Mouse (Mus musculus) stomach, embryonic 15.5 days (tissue): ENCODE measurements at regions not wholly inside any gene's neighbourhood (a gene's known extent, or its start where the extent isn't known, plus 50 kb on each side); places are given as distances from the start of the nearest gene placed in this dataset.
A peak's percentile ranks its signal among the peaks of the same experiment; 100 is the strongest.

Source experiments
- ATAC-seq: fragments of 200-750 bp; cut with Nextera tagmentation; 2 replicates; pipeline ENCODE4 v1.8.0; 2017; ENCODE audit warnings: low read depth, moderate number of reproducible peaks, moderate TSS enrichment; ENCODE audit not compliant: insufficient read depth, low FRiP score
- H3K27ac ChIP-seq: fragments of 300-500 bp; sonication (generic); 2 replicates; pipeline ENCODE4 v1.5.1; 2015; ENCODE audit warnings: mild to moderate bottlenecking, inconsistent platforms
- H3K27me3 ChIP-seq: fragments of 300-500 bp; sonication (generic); replicated peaks from 2 replicates; pipeline ENCODE4 v1.6.1; 2015; ENCODE audit warnings: inconsistent platforms
- H3K36me3 ChIP-seq: fragments of 300-500 bp; sonication (generic); 2 replicates; pipeline ENCODE4 v1.6.1; 2015; ENCODE audit warnings: inconsistent platforms
- H3K4me1 ChIP-seq: fragments of 300-500 bp; sonication (generic); 2 replicates; pipeline ENCODE4 v1.6.1; 2015; ENCODE audit warnings: inconsistent platforms
- H3K4me2 ChIP-seq: fragments of 300-500 bp; sonication (generic); 2 replicates; pipeline ENCODE4 v1.6.1; 2015; ENCODE audit warnings: mild to moderate bottlenecking, inconsistent platforms
- H3K4me3 ChIP-seq: fragments of 300-500 bp; sonication (generic); replicated peaks from 2 replicates; pipeline ENCODE4 v1.5.1; 2015; ENCODE audit warnings: inconsistent platforms
- H3K9ac ChIP-seq: fragments of 300-500 bp; sonication (generic); 2 replicates; pipeline ENCODE4 v1.6.1; 2015; ENCODE audit warnings: inconsistent platforms
- H3K9me3 ChIP-seq: fragments of 300-500 bp; sonication (generic); 2 replicates; pipeline ENCODE4 v1.6.1; 2016; ENCODE audit warnings: inconsistent platforms
- WGBS: fragments of 180-500 bp; shearing (Covaris S2); methylation state at CpG from one replicate; pipeline ENCODE4 v1.1.7; 2015; 5-methylcytosine and 5-hydroxymethylcytosine counted together

- Histone ChIP-seq H3K4me1 (no peaks in the 10 kb centered on the region), H3K9ac (no peak overlapping the region), H3K9me3 (no peaks in the 10 kb centered on the region), H3K36me3 (no peaks in the 10 kb centered on the region), H3K4me2 (no peak overlapping the region), H3K27me3 (no peaks in the 10 kb centered on the region), H3K27ac (no peak overlapping the region), H3K4me3 (no peak overlapping the region)
- 45% methylated on average over 5 of the region's 5 CpGs for WGBS
- ATAC-seq = no peak
These were observed 481.2 kb upstream of the Pdzrn3 start for GRCm38 (mm10) chr6:101858895-101859294.

- H3K4me1 ChIP-seq = no peaks in the 10 kb centered on the region
- 79% methylated on average over 4 of the region's 4 CpGs for WGBS
These were observed 463.0 kb upstream of the Pdzrn3 start for GRCm38 (mm10) chr6:101840695-101841094.

GRCm38 (mm10) chr6:101837563-101837962, 459.9 kb upstream of the Pdzrn3 start:
- no peak overlapping the region for H3K27ac ChIP-seq
- 84% methylated on average over 6 of the region's 6 CpGs for WGBS
- H3K4me2 ChIP-seq = no peak overlapping the region
- no peak for ATAC-seq
- no peaks in the 10 kb centered on the region for H3K27me3 ChIP-seq
- no peak overlapping the region for H3K9ac ChIP-seq
- H3K4me1 ChIP-seq = no peaks in the 10 kb centered on the region
- no peaks in the 10 kb centered on the region for H3K9me3 ChIP-seq
- H3K4me3 ChIP-seq = no peak overlapping the region
- no peaks in the 10 kb centered on the region for H3K36me3 ChIP-seq

More at GRCm38 (mm10) chr6:101840695-101841094, 463.0 kb upstream of the Pdzrn3 start:
- Histone ChIP-seq H3K9me3 (no peaks in the 10 kb centered on the region), H3K4me2 (no peak overlapping the region), H3K4me3 (no peak overlapping the region), H3K9ac (no peak overlapping the region), H3K36me3 (no peaks in the 10 kb centered on the region), H3K27ac (no peak overlapping the region), H3K27me3 (no peaks in the 10 kb centered on the region)
- ATAC-seq = no peak

- no peak overlapping the region for H3K27ac ChIP-seq
- H3K4me1 ChIP-seq = no peaks in the 10 kb centered on the region
- H3K9me3 ChIP-seq = no peaks in the 10 kb centered on the region
- ATAC-seq = no peak
- H3K4me3 ChIP-seq = no peak overlapping the region
- 78% methylated on average over 2 of the region's 2 CpGs for WGBS
- H3K27me3 ChIP-seq = no peaks in the 10 kb centered on the region
- no peak overlapping the region for H3K9ac ChIP-seq
- no peaks in the 10 kb centered on the region for H3K36me3 ChIP-seq
- no peak overlapping the region for H3K4me2 ChIP-seq
These were observed 416.3 kb upstream of the Pdzrn3 start for GRCm38 (mm10) chr6:101793986-101794385.

GRCm38 (mm10) chr6:101777864-101778263, 400.2 kb upstream of the Pdzrn3 start:
- 91% methylated on average over 3 of the region's 3 CpGs for WGBS
- no peak for ATAC-seq
- H3K4me2 ChIP-seq = no peak overlapping the region

GRCm38 (mm10) chr6:101773151-101773550, 395.5 kb upstream of the Pdzrn3 start:
- H3K27ac ChIP-seq = no peak overlapping the region
- no peaks in the 10 kb centered on the region for H3K4me1 ChIP-seq
- WGBS = 74% methylated on average over 5 of the region's 5 CpGs
- H3K9ac ChIP-seq = no peak overlapping the region
- no peaks in the 10 kb centered on the region for H3K27me3 ChIP-seq
- H3K36me3 ChIP-seq = no peaks in the 10 kb centered on the region
- H3K4me3 ChIP-seq = no peak overlapping the region
- no peak for ATAC-seq
- H3K9me3 ChIP-seq = no peaks in the 10 kb centered on the region
- no peak overlapping the region for H3K4me2 ChIP-seq

More at GRCm38 (mm10) chr6:101777864-101778263, 400.2 kb upstream of the Pdzrn3 start:
- no peaks in the 10 kb centered on the region for H3K9me3 ChIP-seq
- H3K4me1 ChIP-seq = no peaks in the 10 kb centered on the region
- no peaks in the 10 kb centered on the region for H3K36me3 ChIP-seq
- H3K9ac ChIP-seq = no peak overlapping the region
- no peaks in the 10 kb centered on the region for H3K27me3 ChIP-seq
- H3K4me3 ChIP-seq = no peak overlapping the region
- H3K27ac ChIP-seq = no peak overlapping the region

GRCm38 (mm10) chr6:101735107-101735506, 357.4 kb upstream of the Pdzrn3 start:
- no peak overlapping the region for H3K4me2 ChIP-seq
- H3K36me3 ChIP-seq = no peaks in the 10 kb centered on the region
- H3K4me1 ChIP-seq = no peaks in the 10 kb centered on the region
- H3K9me3 ChIP-seq = no peaks in the 10 kb centered on the region
- H3K9ac ChIP-seq = no peak overlapping the region
- H3K27me3 ChIP-seq = no peaks in the 10 kb centered on the region
- no peak overlapping the region for H3K4me3 ChIP-seq
- peak; percentile 89 for ATAC-seq
- no peak overlapping the region for H3K27ac ChIP-seq
- WGBS = 45% methylated on average over 3 of the region's 3 CpGs

- no peak overlapping the region for H3K27ac ChIP-seq
- no peak overlapping the region for H3K9ac ChIP-seq
- H3K4me1 ChIP-seq = no peaks in the 10 kb centered on the region
- no peaks in the 10 kb centered on the region for H3K27me3 ChIP-seq
- no peak overlapping the region for H3K4me2 ChIP-seq
- no peak for ATAC-seq
- H3K4me3 ChIP-seq = no peak overlapping the region
- no peaks in the 10 kb centered on the region for H3K9me3 ChIP-seq
- no peaks in the 10 kb centered on the region for H3K36me3 ChIP-seq
These were observed 342.8 kb upstream of the Pdzrn3 start for GRCm38 (mm10) chr6:101720513-101720912.

GRCm38 (mm10) chr6:101689684-101690083, 312.0 kb upstream of the Pdzrn3 start:
- Histone ChIP-seq H3K4me2 (no peak overlapping the region), H3K9me3 (no peaks in the 10 kb centered on the region), H3K9ac (no peak overlapping the region), H3K36me3 (no peaks in the 10 kb centered on the region), H3K4me3 (no peak overlapping the region), H3K27me3 (no peaks in the 10 kb centered on the region), H3K4me1 (no peaks in the 10 kb centered on the region), H3K27ac (no peak overlapping the region)
- 90% methylated on average over 2 of the region's 2 CpGs for WGBS
- no peak for ATAC-seq

GRCm38 (mm10) chr6:101686578-101686977, 308.9 kb upstream of the Pdzrn3 start:
- no peaks in the 10 kb centered on the region for H3K27me3 ChIP-seq
- ATAC-seq = no peak
- no peaks in the 10 kb centered on the region for H3K4me1 ChIP-seq

GRCm38 (mm10) chr6:101685734-101686133, 308.0 kb upstream of the Pdzrn3 start:
- H3K4me2 ChIP-seq = no peak overlapping the region
- H3K27ac ChIP-seq = no peak overlapping the region
- H3K27me3 ChIP-seq = no peaks in the 10 kb centered on the region
- no peaks in the 10 kb centered on the region for H3K4me1 ChIP-seq
- H3K9me3 ChIP-seq = no peaks in the 10 kb centered on the region
- H3K9ac ChIP-seq = no peak overlapping the region
- WGBS = 69% methylated on average over 8 of the region's 8 CpGs
- no peak overlapping the region for H3K4me3 ChIP-seq
- H3K36me3 ChIP-seq = no peaks in the 10 kb centered on the region
- ATAC-seq = no peak

More at GRCm38 (mm10) chr6:101686578-101686977, 308.9 kb upstream of the Pdzrn3 start:
- H3K4me3 ChIP-seq = no peak overlapping the region
- no peak overlapping the region for H3K4me2 ChIP-seq
- no peak overlapping the region for H3K27ac ChIP-seq
- H3K9me3 ChIP-seq = no peaks in the 10 kb centered on the region
- H3K9ac ChIP-seq = no peak overlapping the region
- H3K36me3 ChIP-seq = no peaks in the 10 kb centered on the region

- Histone ChIP-seq H3K4me2 (no peak overlapping the region), H3K4me3 (no peak overlapping the region), H3K27me3 (no peaks in the 10 kb centered on the region), H3K4me1 (no peaks in the 10 kb centered on the region), H3K9me3 (no peaks in the 10 kb centered on the region), H3K36me3 (no peaks in the 10 kb centered on the region), H3K9ac (no peak overlapping the region), H3K27ac (no peak overlapping the region)
- 73% methylated on average over 2 of the region's 2 CpGs for WGBS
- no peak for ATAC-seq
These were observed 306.7 kb upstream of the Pdzrn3 start for GRCm38 (mm10) chr6:101684390-101684789.

GRCm38 (mm10) chr6:101674846-101675245, 297.1 kb upstream of the Pdzrn3 start:
- WGBS = 59% methylated on average over 4 of the region's 4 CpGs
- H3K27ac ChIP-seq = no peak overlapping the region
- ATAC-seq = no peak

More at GRCm38 (mm10) chr6:101674846-101675245, 297.1 kb upstream of the Pdzrn3 start:
- no peak overlapping the region for H3K4me2 ChIP-seq
- no peaks in the 10 kb centered on the region for H3K36me3 ChIP-seq
- no peak overlapping the region for H3K9ac ChIP-seq
- H3K27me3 ChIP-seq = no peaks in the 10 kb centered on the region
- no peak overlapping the region for H3K4me3 ChIP-seq
- no peaks in the 10 kb centered on the region for H3K9me3 ChIP-seq
- no peaks in the 10 kb centered on the region for H3K4me1 ChIP-seq
